Mouse (Mus musculus): ENCODE measurements around the gene 4930519P11Rik. TPM values are rescaled to one million over a fixed set of nuclear protein-coding genes. Genes with fewer than 3 reads are reported as not detected.

Gene 4930519P11Rik
- polyA plus RNA-seq, 1 experiment = not detected

GRCm38 (mm10) chr2:154650404-154650803 is 37.2 kb upstream of the 4930519P11Rik start:
- H3K4me3 ChIP-seq (ENCODE audit: insufficient read depth, low read length) = no peak overlapping the region
- no peak for TF ChIP-seq CTCF (IDR thresholded peaks at IDR 0.05; ENCODE audit: low read depth, low read length)
- TF ChIP-seq POLR2A (IDR thresholded peaks at IDR 0.05; ENCODE audit: borderline replicate concordance, low read depth, low read length) = no peak
- no peaks in the 10 kb centered on the region for H3K4me1 ChIP-seq (ENCODE audit: control insufficient read depth, insufficient read depth, low read length)
- no peak overlapping the region for H3K27ac ChIP-seq (ENCODE audit: insufficient read depth, low read depth, low read length)

GRCm38 (mm10) chr2:154648086-154648485 is 34.8 kb upstream of the 4930519P11Rik start:
- H3K27ac ChIP-seq (ENCODE audit: insufficient read depth, low read depth, low read length) = no peak overlapping the region
- TF ChIP-seq CTCF (IDR thresholded peaks at IDR 0.05; ENCODE audit: low read depth, low read length) (peak; percentile 49; the same call in 1 of the 2 replicates), POLR2A (IDR thresholded peaks at IDR 0.05; ENCODE audit: borderline replicate concordance, low read depth, low read length) (no peak)
- H3K4me3 ChIP-seq (ENCODE audit: insufficient read depth, low read length) = no peak overlapping the region
- no peaks in the 10 kb centered on the region for H3K4me1 ChIP-seq (ENCODE audit: control insufficient read depth, insufficient read depth, low read length)

DNA sequence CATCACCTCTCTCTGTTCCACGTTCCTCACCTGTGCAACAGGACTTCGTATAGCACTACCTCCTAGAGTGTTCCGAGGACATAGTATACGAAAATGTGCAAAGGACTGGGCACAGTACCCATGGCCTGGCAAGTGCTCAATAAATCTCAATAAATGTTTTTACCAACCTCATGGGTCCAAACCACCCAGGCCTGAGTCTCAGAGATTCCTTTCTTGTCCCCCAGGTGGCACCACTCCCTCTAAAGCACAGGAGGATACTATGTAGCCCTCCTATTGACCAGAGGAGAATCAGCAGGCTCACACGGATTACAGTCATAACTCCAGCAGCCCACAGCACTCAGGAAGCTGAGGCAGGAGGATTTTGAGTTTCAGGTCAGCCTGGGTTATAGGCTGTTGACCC is 33.4 kb upstream of the 4930519P11Rik start:
- Histone ChIP-seq H3K27ac (ENCODE audit: insufficient read depth, low read depth, low read length) (no peak overlapping the region), H3K4me3 (ENCODE audit: insufficient read depth, low read length) (no peak overlapping the region), H3K4me1 (ENCODE audit: control insufficient read depth, insufficient read depth, low read length) (no peaks in the 10 kb centered on the region)
- no peak for TF ChIP-seq CTCF (IDR thresholded peaks at IDR 0.05; ENCODE audit: low read depth, low read length)
- no peak for TF ChIP-seq POLR2A (IDR thresholded peaks at IDR 0.05; ENCODE audit: borderline replicate concordance, low read depth, low read length)

- no peak overlapping the region for H3K27ac ChIP-seq (ENCODE audit: insufficient read depth, low read depth, low read length)
- TF ChIP-seq POLR2A (IDR thresholded peaks at IDR 0.05; ENCODE audit: borderline replicate concordance, low read depth, low read length) = no peak
- TF ChIP-seq CTCF (IDR thresholded peaks at IDR 0.05; ENCODE audit: low read depth, low read length) = no peak
- H3K4me1 ChIP-seq (ENCODE audit: control insufficient read depth, insufficient read depth, low read length) = no peaks in the 10 kb centered on the region
- H3K4me3 ChIP-seq (ENCODE audit: insufficient read depth, low read length) = no peak overlapping the region
Measured at GRCm38 (mm10) chr2:154642712-154643385, 29.6 kb upstream of the 4930519P11Rik start.

DNA sequence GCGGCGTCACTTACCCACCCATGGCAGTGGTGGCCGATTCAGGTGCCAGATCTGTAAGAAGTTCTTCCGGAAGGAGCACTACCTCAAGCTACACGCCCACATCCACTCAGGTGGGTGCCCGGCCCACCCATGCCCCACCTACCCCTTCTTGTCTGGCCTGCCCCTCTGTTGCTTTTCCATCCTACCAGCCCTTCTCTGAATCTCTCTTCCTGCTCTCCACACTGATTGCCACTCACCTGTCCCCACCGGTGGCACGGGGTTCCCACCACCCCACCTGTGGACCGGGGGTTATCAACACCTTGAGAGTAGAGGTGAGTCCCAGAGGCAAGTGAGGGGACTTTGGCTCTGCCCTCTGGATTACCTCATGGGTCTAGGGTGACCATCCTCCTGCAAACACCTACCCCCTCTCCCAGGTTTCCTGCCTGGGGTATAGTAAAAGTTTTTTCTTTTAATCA is 28.8 kb upstream of the 4930519P11Rik start:
- no peak overlapping the region for H3K4me3 ChIP-seq (ENCODE audit: insufficient read depth, low read length)
- H3K4me1 ChIP-seq (ENCODE audit: control insufficient read depth, insufficient read depth, low read length) = no peaks in the 10 kb centered on the region
- no peak for TF ChIP-seq CTCF (IDR thresholded peaks at IDR 0.05; ENCODE audit: low read depth, low read length)
- TF ChIP-seq POLR2A (IDR thresholded peaks at IDR 0.05; ENCODE audit: borderline replicate concordance, low read depth, low read length) = no peak
- no peak overlapping the region for H3K27ac ChIP-seq (ENCODE audit: insufficient read depth, low read depth, low read length)

DNA sequence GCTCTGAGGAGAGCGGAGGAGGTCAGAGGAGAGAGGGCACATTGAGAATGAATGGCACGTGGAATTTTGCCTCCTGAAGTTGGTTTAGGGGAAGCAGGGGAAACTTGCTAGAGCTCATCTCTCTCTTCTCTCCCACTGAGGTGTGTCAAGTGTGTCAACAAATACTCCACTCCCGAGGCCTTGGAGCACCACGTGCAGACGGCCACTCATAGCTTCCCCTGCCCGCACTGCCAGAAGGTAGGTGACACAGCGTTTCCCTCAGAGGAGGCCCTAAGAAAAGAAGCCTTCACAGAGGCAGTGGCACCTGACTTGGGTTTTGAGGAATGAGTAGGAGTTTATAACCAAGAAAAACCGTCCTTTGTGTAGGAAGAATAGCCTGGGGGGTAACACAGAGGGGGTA is 27.9 kb upstream of the 4930519P11Rik start:
- Histone ChIP-seq H3K4me1 (ENCODE audit: control insufficient read depth, insufficient read depth, low read length) (no peaks in the 10 kb centered on the region), H3K27ac (ENCODE audit: insufficient read depth, low read depth, low read length) (no peak overlapping the region), H3K4me3 (ENCODE audit: insufficient read depth, low read length) (no peak overlapping the region)
- no peak for TF ChIP-seq CTCF (IDR thresholded peaks at IDR 0.05; ENCODE audit: low read depth, low read length)
- TF ChIP-seq POLR2A (IDR thresholded peaks at IDR 0.05; ENCODE audit: borderline replicate concordance, low read depth, low read length) = no peak

DNA sequence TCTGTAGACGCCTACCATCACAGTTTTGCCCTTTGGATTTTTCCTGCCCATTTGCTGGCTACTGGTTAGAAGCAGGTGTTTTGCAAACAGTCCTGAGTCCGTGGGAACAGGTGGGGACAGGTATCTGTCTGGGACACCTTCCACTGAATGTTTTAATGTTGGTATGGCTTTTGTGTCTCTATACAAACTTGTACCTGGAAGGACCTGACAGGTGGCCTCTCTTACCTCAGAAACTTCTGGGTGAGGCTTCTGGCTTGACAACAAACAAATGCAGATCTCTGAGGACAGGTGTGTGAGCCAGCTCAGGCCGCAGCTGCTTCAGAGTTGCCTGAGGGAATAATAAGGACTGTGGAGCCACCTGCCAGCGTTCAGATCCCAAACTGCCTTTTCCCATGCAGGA is 25.9 kb upstream of the 4930519P11Rik start:
- Histone ChIP-seq H3K4me3 (ENCODE audit: insufficient read depth, low read length) (no peak overlapping the region), H3K4me1 (ENCODE audit: control insufficient read depth, insufficient read depth, low read length) (no peaks in the 10 kb centered on the region), H3K27ac (ENCODE audit: insufficient read depth, low read depth, low read length) (no peak overlapping the region)
- TF ChIP-seq POLR2A (IDR thresholded peaks at IDR 0.05; ENCODE audit: borderline replicate concordance, low read depth, low read length) (no peak), CTCF (IDR thresholded peaks at IDR 0.05; ENCODE audit: low read depth, low read length) (no peak)

GRCm38 (mm10) chr2:154638521-154638920 is 25.3 kb upstream of the 4930519P11Rik start:
- TF ChIP-seq CTCF (IDR thresholded peaks at IDR 0.05; ENCODE audit: low read depth, low read length) = no peak
- TF ChIP-seq POLR2A (IDR thresholded peaks at IDR 0.05; ENCODE audit: borderline replicate concordance, low read depth, low read length) = no peak
- Histone ChIP-seq H3K4me1 (ENCODE audit: control insufficient read depth, insufficient read depth, low read length) (no peaks in the 10 kb centered on the region), H3K4me3 (ENCODE audit: insufficient read depth, low read length) (no peak overlapping the region), H3K27ac (ENCODE audit: insufficient read depth, low read depth, low read length) (no peak overlapping the region)

DNA sequence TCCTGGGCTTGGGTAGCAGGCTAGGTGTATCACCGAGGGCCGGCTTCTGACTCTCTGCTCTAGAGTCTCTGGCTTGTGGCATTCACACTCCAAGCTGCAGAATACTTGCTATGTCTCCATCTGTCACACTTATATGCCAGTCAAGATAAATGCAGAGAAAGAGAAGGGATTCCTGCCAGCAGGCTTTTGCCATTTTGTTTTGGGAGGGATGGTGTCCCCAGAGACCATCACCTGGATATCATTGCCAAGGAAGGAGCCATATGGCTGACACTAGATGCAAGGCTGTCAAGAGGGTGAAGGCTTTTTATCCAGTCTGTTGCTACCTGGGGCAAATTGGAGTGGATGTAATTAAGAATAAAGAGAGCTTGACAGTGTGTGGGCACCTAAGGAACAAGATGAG is 22.6 kb upstream of the 4930519P11Rik start:
- no peak overlapping the region for H3K27ac ChIP-seq (ENCODE audit: insufficient read depth, low read depth, low read length)
- no peaks in the 10 kb centered on the region for H3K4me1 ChIP-seq (ENCODE audit: control insufficient read depth, insufficient read depth, low read length)
- H3K4me3 ChIP-seq (ENCODE audit: insufficient read depth, low read length) = no peak overlapping the region
- TF ChIP-seq POLR2A (IDR thresholded peaks at IDR 0.05; ENCODE audit: borderline replicate concordance, low read depth, low read length) (no peak), CTCF (IDR thresholded peaks at IDR 0.05; ENCODE audit: low read depth, low read length) (no peak)

- Histone ChIP-seq H3K4me3 (ENCODE audit: insufficient read depth, low read length) (no peak overlapping the region), H3K4me1 (ENCODE audit: control insufficient read depth, insufficient read depth, low read length) (no peaks in the 10 kb centered on the region), H3K27ac (ENCODE audit: insufficient read depth, low read depth, low read length) (no peak overlapping the region)
- TF ChIP-seq CTCF (IDR thresholded peaks at IDR 0.05; ENCODE audit: low read depth, low read length) (no peak), POLR2A (IDR thresholded peaks at IDR 0.05; ENCODE audit: borderline replicate concordance, low read depth, low read length) (no peak)
Measured at GRCm38 (mm10) chr2:154633876-154634644, 20.8 kb upstream of the 4930519P11Rik start.

Measured in bone marrow macrophage, adult 2 months (primary cell).